Mouse (Mus musculus): ENCODE data around the gene Bcl10.

GRCm38 (mm10) chr3:145974986-145975385, 52.4 kb downstream of the Bcl10 start:
- TF ChIP-seq CTCF (IDR thresholded peaks at IDR 0.05; ENCODE audit: extremely low read depth, insufficient read length, insufficient replicate concordance, low read depth, low read length) (no peak), POLR2A (IDR thresholded peaks at IDR 0.05; ENCODE audit: low read depth, low read length) (no peak)
